Mouse (Mus musculus) erythroblast, embryonic 14.5 days (primary cell): ENCODE measurements around the gene Ccdc137.

ENCODE experiments used
- GATA1 ChIP-seq: IDR thresholded peaks from 2 replicates; pipeline ENCODE4 v1.6.1; 2012; ENCODE audit warnings: low read length, inconsistent platforms, mixed read lengths
- TAL1 ChIP-seq: IDR thresholded peaks from 3 replicates; pipeline ENCODE4 v1.6.1; 2012; ENCODE audit warnings: low read length, inconsistent platforms, mixed read lengths

DNA sequence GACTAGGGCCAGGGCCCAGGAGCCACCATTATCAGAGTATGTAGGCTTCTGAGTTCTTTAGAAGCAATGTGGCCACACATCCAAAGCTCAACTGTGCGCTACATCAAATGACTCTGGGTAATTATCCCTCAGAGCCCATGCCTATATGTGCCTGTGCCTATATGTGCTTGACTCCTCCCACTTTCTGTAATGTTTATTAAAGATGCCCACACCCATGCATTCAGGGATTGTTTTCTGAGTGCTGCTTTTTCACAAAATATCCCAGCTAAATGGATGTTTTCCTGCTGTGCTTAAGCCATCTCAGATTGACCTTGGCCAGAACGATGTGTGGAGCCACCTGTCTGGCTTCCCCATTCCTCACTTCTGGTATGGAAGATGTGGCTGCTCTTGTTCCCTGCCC is 5.6 kb downstream of the Ccdc137 start:
- no peak for TF ChIP-seq GATA1
- no peak for TF ChIP-seq TAL1
